Mouse (Mus musculus) heart, postnatal 0 days (tissue): Measurements from ENCODE around the gene Cd34.

Experiments
- CTCF ChIP-seq: IDR thresholded peaks from 2 replicates; pipeline ENCODE4 v1.5.1; 2016; ENCODE audit warnings: antibody characterized with exemption, control low read depth, low read depth
- EP300 ChIP-seq: IDR thresholded peaks from 2 replicates; pipeline ENCODE4 v1.6.1; 2016; ENCODE audit warnings: antibody characterized with exemption, low read depth

- TF ChIP-seq EP300, result no peak
- no peak for TF ChIP-seq CTCF
These were observed 43.3 kb upstream of the Cd34 start for GRCm38 (mm10) chr1:194895287-194895686.
